Mouse (Mus musculus) heart, adult 2 months (tissue): ENCODE measurements around the gene Cacna1g. TPM values are rescaled to one million over a fixed set of nuclear protein-coding genes. Genes with fewer than 3 reads are reported as not detected.

Experiments used
- DNase-seq, 2 experiments: peaks; one replicate each; pipeline ENCODE4 v3.0.0; 2021
- H3K27ac ChIP-seq: fragments of 200-600 bp; 2 replicates; pipeline ENCODE4 v1.8.1; 2022
- H3K27me3 ChIP-seq: fragments of 200-500 bp; 2 replicates; pipeline ENCODE4 v1.6.1; 2012; ENCODE audit warnings: mild to moderate bottlenecking, low read length, inconsistent platforms, mixed read lengths; ENCODE audit not compliant: control insufficient read depth, insufficient read depth
- H3K36me3 ChIP-seq: fragments of 200-500 bp; 2 replicates; pipeline ENCODE4 v1.6.1; 2012; ENCODE audit warnings: low read length, inconsistent platforms; ENCODE audit not compliant: control insufficient read depth, insufficient read depth
- H3K4me1 ChIP-seq: fragments of 200-500 bp; 2 replicates; pipeline ENCODE4 v1.6.1; 2011; ENCODE audit warnings: low read length; ENCODE audit not compliant: control insufficient read depth, insufficient read depth
- H3K4me3 ChIP-seq: fragments of 200-600 bp; 2 replicates; pipeline ENCODE4 v1.8.1; 2022
- H3K79me2 ChIP-seq: fragments of 200-500 bp; replicated peaks from 2 replicates; pipeline ENCODE4 v1.6.1; 2012; ENCODE audit warnings: mild to moderate bottlenecking, inconsistent platforms, low read length, moderate library complexity, mixed read lengths; ENCODE audit not compliant: control insufficient read depth, insufficient read depth
- H3K9ac ChIP-seq: fragments of 200-500 bp; 2 replicates; pipeline ENCODE4 v1.6.1; 2012; ENCODE audit warnings: low read depth, mild to moderate bottlenecking, control low read depth, inconsistent platforms, low read length, mixed read lengths
- CTCF ChIP-seq: fragments of 200-600 bp; IDR thresholded peaks from 2 replicates; pipeline ENCODE4 v1.8.1; 2022; ENCODE audit warnings: antibody characterized with exemption, mild to moderate bottlenecking, moderate library complexity
- EP300 ChIP-seq: fragments of 200-500 bp; IDR thresholded peaks from 2 replicates; pipeline ENCODE4 v1.6.1; 2011; ENCODE audit warnings: low read depth, low read length, control low read depth; ENCODE audit not compliant: insufficient read depth
- POLR2A ChIP-seq: fragments of 200-500 bp; IDR thresholded peaks from 2 replicates; pipeline ENCODE4 v1.6.1; 2011; ENCODE audit warnings: mild to moderate bottlenecking, low read depth, low read length, control low read depth; ENCODE audit not compliant: insufficient read depth
- WGBS: fragments of 180-500 bp; shearing (Covaris S2); methylation state at CpG from one replicate; pipeline ENCODE4 v1.1.7; 2018; 5-methylcytosine and 5-hydroxymethylcytosine counted together
- intact Hi-C: fragments of 180-260 bp; cut with DNase I; formaldehyde crosslinking; loops from one replicate; pipeline ENCODE4 v1.15.1; 2025
- polyA plus RNA-seq: library from polyadenylated mRNA; depleted of rRNA; stranded (reverse); fragments of >200 nt; gene quantifications from 2 replicates; pipeline ENCODE4 v1.2.3, GENCODE M21; 2012
- total RNA-seq, 2 experiments: library from RNA; stranded (reverse); gene quantifications; 2 replicates each; pipeline ENCODE4 v1.2.3; 2021

Cacna1g gene
- total and polyA plus RNA-seq, 3 experiments, result 12.2 to 64.4 (median 12.9) TPM

GRCm38 (mm10) chr11:94451091-94451773, 22.8 kb downstream of the Cacna1g start:
- Histone ChIP-seq H3K4me1 (peaks cover 9% of the 10 kb centered on the region; the same call in 1 of the 2 replicates), H3K36me3 (no peaks in the 10 kb centered on the region), H3K4me3 (no peak overlapping the region), H3K9ac (no peak overlapping the region), H3K27ac (peak overlapping the region; percentile 87), H3K79me2 (no peaks in the 10 kb centered on the region), H3K27me3 (no peaks in the 10 kb centered on the region)
- 24% methylated on average over 12 of the region's 12 CpGs for WGBS
- peak; percentile 73 to 85 for DNase-seq
- intact Hi-C loops, result no loop called here
- TF ChIP-seq CTCF (no peak), EP300 (peak; percentile 81)

- no peak for TF ChIP-seq CTCF
- 0 out of 2 replicates have a peak, but pooled peaks have one; percentile 54 for TF ChIP-seq EP300
- TF ChIP-seq POLR2A, result no peak
- intact Hi-C loops, result no loop called here
- no peaks in the 10 kb centered on the region for H3K27me3 ChIP-seq
- no peaks in the 10 kb centered on the region for H3K79me2 ChIP-seq
- no peak overlapping the region for H3K4me3 ChIP-seq
- H3K4me1 ChIP-seq, result peaks cover 9% of the 10 kb centered on the region; the same call in 1 of the 2 replicates
- H3K9ac ChIP-seq, result no peak overlapping the region
- 47% methylated on average over 5 of the region's 5 CpGs for WGBS
- H3K36me3 ChIP-seq, result no peaks in the 10 kb centered on the region
- peak overlapping the region; percentile 87 for H3K27ac ChIP-seq
- DNase-seq, result peak; percentile 58 to 77
Observed at GRCm38 (mm10) chr11:94449886-94450285, 24.1 kb downstream of the Cacna1g start.

GRCm38 (mm10) chr11:94449239-94449638, 24.8 kb downstream of the Cacna1g start:
- intact Hi-C loops, result no loop called here

GRCm38 (mm10) chr11:94447017-94447416, 27.0 kb downstream of the Cacna1g start:
- intact Hi-C loops, result no loop called here
- H3K36me3 ChIP-seq, result no peaks in the 10 kb centered on the region
- 57% methylated on average over 3 of the region's 3 CpGs for WGBS

More at GRCm38 (mm10) chr11:94449239-94449638, 24.8 kb downstream of the Cacna1g start:
- Histone ChIP-seq H3K27me3 (no peaks in the 10 kb centered on the region), H3K27ac (peak overlapping the region; percentile 87; the same call in 1 of the 2 replicates), H3K4me3 (no peak overlapping the region), H3K36me3 (no peaks in the 10 kb centered on the region), H3K79me2 (no peaks in the 10 kb centered on the region), H3K9ac (no peak overlapping the region), H3K4me1 (peaks cover 9% of the 10 kb centered on the region; the same call in 1 of the 2 replicates)
- TF ChIP-seq CTCF (no peak), EP300 (no peak), POLR2A (no peak)
- 58% methylated on average over 8 of the region's 8 CpGs for WGBS
- no peak for DNase-seq

GRCm38 (mm10) chr11:94445300-94445699, 28.7 kb downstream of the Cacna1g start:
- 47% methylated on average over 4 of the region's 4 CpGs for WGBS
- no peak overlapping the region for H3K9ac ChIP-seq
- H3K4me1 ChIP-seq, result peaks cover 5% of the 10 kb centered on the region; the same call in 1 of the 2 replicates
- H3K4me3 ChIP-seq, result no peak overlapping the region
- no peaks in the 10 kb centered on the region for H3K27me3 ChIP-seq
- intact Hi-C loops, result no loop called here
- H3K36me3 ChIP-seq, result no peaks in the 10 kb centered on the region
- DNase-seq, result no peak
- TF ChIP-seq POLR2A (no peak), EP300 (no peak), CTCF (no peak)
- no peak overlapping the region for H3K27ac ChIP-seq
- no peaks in the 10 kb centered on the region for H3K79me2 ChIP-seq

More at GRCm38 (mm10) chr11:94447017-94447416, 27.0 kb downstream of the Cacna1g start:
- no peak overlapping the region for H3K9ac ChIP-seq
- no peak for DNase-seq
- peaks cover 9% of the 10 kb centered on the region; the same call in 1 of the 2 replicates for H3K4me1 ChIP-seq
- H3K4me3 ChIP-seq, result no peak overlapping the region
- no peaks in the 10 kb centered on the region for H3K79me2 ChIP-seq
- H3K27me3 ChIP-seq, result no peaks in the 10 kb centered on the region
- TF ChIP-seq EP300 (no peak), CTCF (no peak), POLR2A (no peak)
- no peak overlapping the region for H3K27ac ChIP-seq

- WGBS, result 71% methylated on average over 5 of the region's 5 CpGs
- H3K27me3 ChIP-seq, result no peaks in the 10 kb centered on the region
- no peak overlapping the region for H3K27ac ChIP-seq
- no peak overlapping the region for H3K4me3 ChIP-seq
- H3K9ac ChIP-seq, result no peak overlapping the region
- no peaks in the 10 kb centered on the region for H3K79me2 ChIP-seq
- no peaks in the 10 kb centered on the region for H3K36me3 ChIP-seq
- DNase-seq, result no peak
- TF ChIP-seq EP300 (no peak), CTCF (no peak), POLR2A (no peak)
- peaks cover 3% of the 10 kb centered on the region; the same call in 1 of the 2 replicates for H3K4me1 ChIP-seq
- intact Hi-C loops, result no loop called here
Observed at GRCm38 (mm10) chr11:94444829-94445228, 29.2 kb downstream of the Cacna1g start.
